Mouse (Mus musculus): ENCODE data around the gene Grb2.
"Not testable (repeated sequence)": the region's sequence is repeated elsewhere in the genome, so short reads cannot be mapped to it uniquely, and the experiment has no call there.

- TF ChIP-seq POLR2A (IDR thresholded peaks at IDR 0.05; ENCODE audit: control insufficient read depth, extremely low read depth, insufficient read depth, low read length, poor library complexity); CTCF (IDR thresholded peaks at IDR 0.05; ENCODE audit: borderline replicate concordance, control insufficient read depth, extremely low read depth, insufficient read depth, low read length, poor library complexity): not testable (repeated sequence)
Observed at GRCm38 (mm10) chr11:115645498-115645897, 62.9 kb downstream of the Grb2 start.
